Mouse (Mus musculus): ENCODE measurements at regions not wholly inside any gene's neighbourhood (a gene's known extent, or its start where the extent isn't known, plus 50 kb on each side); places are given as distances from the start of the nearest gene placed in this dataset.
"Not testable (repeated sequence)": the region's sequence is repeated elsewhere in the genome, so short reads cannot be mapped to it uniquely, and the experiment has no call there.

DNA sequence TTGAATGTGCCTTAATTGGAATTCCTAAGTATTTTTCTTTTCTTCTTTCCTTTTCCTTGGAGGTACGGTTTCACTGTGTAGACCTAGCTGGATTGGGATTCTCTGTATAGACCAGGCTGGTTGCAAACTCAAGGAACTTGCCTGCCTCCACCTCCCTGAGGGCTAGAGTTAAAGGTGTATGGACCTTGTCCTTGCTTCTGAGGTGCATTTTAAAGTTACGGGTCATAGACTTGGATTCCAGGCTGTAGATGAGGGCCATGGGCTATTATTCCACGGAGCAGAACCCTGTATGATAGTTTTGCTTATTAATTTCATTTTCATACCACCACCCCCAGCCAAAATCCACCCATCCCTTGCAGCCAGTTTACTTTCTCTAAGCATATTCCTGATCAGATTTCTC is 50.7 kb upstream of the Wdr26 start:
- peak; percentile 56 for DNase-seq

DNA sequence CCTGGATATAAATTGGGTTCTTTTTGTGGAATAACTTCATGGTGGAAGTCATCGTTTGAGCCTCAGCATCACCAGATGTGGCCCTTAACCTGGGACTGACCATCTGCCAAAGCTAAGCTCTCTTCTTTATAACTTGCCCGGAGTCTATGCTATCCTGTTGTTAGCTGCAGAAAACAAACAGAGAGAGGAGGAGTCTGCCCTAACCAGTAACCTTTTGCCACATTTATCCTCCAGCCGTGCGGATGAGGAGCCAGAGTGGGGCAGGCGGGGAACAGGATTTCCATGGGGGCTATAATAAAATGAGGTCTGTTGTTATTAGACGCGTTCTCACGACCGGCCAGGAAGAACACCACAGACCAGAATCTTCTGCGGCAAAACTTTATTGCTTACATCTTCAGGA is 51.4 kb upstream of the Wdr26 start:
- peak; percentile 18 for DNase-seq

- peak; percentile 61 for DNase-seq
These were observed 58.7 kb upstream of the Wdr26 start for GRCm38 (mm10) chr1:181270469-181270868.

DNA sequence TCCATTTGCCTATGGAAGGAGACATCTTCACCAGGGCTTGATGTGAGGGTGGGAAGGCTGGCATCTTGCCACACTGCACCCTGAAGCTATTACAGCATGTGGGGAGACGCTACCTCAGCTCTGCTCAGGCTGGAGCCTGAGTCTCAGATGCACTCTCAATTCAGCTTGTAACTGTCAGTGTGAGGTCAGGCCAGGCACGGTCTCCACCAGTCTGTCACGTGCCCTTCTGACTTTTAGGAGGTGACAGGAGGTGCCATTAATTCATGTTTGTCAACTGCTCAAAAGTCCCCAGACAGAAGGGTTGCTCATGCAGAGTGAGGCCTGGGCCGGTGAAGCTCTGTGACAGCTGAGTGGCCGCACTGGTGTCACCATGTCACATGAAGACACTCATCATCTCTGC is 59.4 kb upstream of the Wdr26 start:
- DNase-seq: no peak

DNA sequence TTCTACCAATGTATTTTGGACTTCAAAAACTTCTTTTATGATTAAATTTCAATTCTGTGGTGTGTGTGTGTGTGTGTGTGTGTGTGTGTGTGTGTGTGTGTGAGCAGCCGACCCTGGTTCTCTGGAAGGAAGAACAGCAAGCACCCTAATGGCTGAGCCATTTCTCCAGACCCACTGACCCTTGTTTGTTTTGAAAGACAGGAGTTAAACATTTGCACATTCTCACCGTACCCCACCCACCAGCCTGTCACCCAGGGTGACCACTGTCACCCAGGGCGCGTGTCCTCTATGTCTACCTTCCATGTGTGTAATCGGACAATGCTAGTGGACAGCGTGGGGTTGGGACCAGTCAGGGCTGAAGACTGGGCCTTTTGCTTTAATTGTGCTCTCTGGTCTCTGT is 60.0 kb upstream of the Wdr26 start:
- peak; percentile 76 for DNase-seq

DNA sequence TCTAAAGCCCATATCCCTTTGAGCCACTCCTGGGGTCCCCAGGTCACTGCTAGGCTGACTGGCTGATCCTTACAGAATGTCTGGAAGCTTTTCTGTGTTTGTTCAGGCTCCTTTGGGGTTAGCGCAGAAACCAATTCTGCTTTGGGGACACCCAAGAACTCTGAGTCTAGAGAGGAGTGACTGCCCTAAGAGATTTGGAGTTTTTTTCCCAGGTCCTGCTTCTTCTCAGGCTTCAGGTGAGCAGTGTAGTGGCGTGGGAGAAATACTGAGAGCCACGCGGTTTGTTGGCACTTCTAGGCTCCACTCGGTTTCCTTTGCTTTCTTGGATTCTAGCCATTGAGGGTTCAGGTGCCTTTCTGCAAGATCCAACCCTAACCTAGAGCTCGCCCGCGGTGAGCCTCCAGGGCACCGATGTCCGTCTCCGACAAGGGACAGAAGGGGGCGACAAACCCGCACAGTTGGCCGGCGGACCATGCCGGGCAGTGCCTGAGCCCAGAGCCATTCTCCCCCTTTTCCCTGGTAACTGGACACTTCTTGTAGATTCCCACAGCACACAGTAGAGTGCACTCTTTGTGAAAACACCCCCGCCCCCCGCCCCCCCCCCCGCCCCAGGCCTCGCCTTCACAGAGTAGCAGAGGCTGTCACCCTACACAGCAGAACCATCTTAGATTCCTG is 61.0 kb upstream of the Wdr26 start:
- peak; percentile 91 for DNase-seq

DNA sequence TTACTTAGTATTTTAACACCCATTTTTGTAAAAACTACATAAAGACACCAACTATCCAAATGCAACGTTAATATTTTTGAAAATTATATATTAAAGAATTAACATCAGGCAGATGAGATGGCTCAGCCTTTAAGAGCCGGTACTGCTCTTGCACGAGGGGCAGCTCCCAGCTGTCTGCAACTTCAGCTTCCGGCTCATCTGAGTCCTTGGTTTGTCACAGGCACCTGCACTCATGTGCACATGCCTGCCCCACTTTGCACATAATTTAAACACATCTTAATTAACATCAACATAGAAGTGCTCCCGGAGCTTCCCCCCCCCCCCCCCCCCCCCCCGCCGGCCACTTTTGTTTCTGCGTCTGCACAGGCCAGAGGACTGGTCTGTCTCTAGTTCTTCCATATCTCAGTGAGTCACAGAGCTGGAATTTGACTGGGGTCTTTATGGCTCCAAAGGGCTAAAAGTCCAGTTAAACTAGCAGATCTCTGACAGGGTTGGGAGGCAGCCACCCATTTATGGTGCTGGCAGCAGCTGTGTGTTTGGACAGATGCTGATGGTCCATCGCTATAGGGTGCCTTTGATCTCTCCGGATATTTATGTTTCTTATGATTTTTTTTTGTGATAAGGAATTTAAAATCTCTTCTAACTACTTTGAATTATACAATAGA is 61.9 kb upstream of the Wdr26 start:
- no peak for DNase-seq

GRCm38 (mm10) chr1:181280826-181281225 is 69.0 kb upstream of the Wdr26 start:
- DNase-seq: no peak

DNA sequence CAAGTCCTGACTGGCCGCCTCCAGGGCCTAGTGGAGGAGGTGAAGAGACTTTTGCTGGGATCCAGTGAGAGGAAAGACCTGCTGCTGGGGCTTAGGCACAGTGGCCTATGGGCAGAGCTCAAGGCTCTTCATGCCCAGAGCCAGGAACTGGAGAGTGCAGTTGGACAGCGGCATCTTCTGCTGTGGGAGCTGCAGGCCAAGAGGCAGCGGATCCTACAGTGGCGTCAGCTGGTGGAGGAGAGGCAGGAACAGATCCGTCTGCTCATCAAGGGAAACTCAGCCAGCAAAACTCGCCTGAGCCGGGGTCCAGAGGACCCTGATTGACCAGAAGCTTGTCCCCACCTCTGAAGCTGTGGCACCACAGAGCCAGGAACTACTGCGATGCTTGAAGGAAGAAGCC is 69.4 kb upstream of the Cnih3 start:
- not testable (repeated sequence) for DNase-seq

GRCm38 (mm10) chr1:181283539-181283938 is 68.9 kb upstream of the Cnih3 start:
- DNase-seq: not testable (repeated sequence)

DNA sequence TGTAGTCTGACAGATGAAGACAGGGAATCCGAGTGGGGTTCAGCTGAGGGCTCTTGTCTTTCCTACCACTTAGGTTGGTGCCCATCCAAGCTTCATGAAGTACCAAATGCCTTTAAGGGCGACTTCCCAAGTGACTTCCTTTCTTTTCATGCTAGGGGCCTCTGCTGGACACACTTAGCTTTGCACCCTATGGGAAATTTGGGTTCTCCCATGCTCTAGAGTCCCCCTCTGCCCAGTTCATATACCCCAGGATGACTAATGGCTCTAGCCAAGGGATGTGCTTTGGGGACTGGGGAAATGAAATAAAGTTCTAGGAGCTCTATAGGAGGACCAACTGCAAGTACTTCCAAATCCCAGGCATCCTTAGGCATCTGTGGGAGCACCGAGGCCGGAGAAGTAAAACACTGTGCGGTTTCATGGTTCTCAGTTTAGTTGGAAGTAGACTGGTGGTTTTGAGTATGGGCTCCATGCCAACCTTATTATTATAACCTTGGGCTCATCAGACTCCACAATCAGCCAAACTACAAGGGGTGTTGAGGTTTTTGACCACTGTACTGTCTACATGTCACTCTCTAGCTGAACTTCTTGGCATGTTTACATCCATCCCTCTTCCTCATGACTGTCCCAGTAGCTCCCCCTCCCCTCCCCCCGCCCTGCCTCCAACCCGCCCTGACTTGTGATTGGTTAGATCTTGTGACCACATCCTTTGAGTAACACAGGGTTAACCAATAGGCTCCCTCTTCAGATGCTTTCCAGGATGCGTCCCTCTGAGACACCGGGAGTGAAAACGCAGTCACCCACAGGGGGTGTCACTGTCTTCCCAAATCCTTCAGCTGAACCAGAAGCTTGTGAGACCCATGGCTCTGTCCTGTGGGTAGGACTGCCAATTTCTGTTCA is 67.9 kb upstream of the Cnih3 start:
- no peak for DNase-seq

- peak; percentile 62 for DNase-seq
These were observed 66.8 kb upstream of the Cnih3 start for GRCm38 (mm10) chr1:181285600-181285999.

- DNase-seq: peak; percentile 87
These were observed 66.3 kb upstream of the Cnih3 start for GRCm38 (mm10) chr1:181286146-181286545.

DNA sequence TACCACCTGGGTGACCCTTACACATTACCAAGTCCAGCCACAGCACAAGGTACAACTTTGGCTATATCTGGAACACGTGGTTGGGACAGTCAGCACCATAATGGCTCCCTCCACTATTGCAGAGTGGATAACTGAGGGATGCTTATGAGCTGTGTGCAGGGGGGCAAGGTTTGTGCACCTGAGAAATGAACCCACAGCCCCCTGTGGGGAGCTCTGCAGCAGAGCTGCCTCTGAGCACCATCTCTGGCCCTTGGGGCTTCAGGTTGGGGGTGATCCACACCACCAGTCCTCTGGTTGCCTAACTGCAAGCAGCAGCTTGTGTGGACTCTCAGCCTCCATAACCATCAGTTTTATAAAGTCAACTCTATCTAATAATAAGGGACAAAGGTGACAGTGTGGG is 65.3 kb upstream of the Cnih3 start:
- no peak for DNase-seq

- DNase-seq: no peak
These were observed 62.9 kb upstream of the Cnih3 start for GRCm38 (mm10) chr1:181289385-181290035.

DNA sequence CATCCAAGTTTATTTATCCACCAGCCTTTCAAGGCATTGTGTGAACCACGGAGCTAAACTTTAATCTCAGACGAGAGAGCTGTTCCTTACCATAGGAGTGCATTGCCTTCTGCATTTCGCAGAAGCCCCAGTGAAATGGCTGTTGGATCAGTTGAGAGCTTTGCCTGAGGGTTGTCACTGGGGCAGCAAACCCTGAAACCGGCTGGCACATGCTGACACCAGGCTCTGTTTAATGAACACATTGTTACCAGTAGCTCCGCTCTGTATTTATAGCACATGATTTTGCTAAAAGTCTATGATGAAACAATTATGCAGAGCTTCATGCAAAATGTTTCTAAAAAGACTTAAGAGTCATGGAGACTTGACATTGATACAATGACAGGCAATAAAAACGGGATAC is 61.2 kb upstream of the Cnih3 start:
- no peak for DNase-seq

DNA sequence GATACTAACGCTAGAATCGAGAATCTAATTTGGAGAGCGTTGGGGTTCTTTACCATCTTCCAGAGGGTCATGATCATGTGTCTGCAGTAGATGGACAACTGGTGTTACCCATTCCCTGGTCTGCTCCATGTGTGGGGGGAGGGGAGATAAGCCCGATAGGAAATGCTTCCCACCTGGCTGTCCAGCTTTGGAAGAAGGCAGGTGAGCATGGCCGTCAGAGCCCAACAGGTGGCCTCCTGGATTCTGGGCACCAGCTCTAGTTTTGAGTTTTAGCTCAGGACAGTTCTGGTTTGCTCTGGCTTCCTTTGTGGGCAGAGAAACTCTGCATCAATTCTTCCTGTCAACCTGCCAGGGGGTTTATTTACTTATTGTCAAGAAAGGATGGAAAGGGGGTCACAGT is 60.5 kb upstream of the Cnih3 start:
- no peak for DNase-seq

DNA sequence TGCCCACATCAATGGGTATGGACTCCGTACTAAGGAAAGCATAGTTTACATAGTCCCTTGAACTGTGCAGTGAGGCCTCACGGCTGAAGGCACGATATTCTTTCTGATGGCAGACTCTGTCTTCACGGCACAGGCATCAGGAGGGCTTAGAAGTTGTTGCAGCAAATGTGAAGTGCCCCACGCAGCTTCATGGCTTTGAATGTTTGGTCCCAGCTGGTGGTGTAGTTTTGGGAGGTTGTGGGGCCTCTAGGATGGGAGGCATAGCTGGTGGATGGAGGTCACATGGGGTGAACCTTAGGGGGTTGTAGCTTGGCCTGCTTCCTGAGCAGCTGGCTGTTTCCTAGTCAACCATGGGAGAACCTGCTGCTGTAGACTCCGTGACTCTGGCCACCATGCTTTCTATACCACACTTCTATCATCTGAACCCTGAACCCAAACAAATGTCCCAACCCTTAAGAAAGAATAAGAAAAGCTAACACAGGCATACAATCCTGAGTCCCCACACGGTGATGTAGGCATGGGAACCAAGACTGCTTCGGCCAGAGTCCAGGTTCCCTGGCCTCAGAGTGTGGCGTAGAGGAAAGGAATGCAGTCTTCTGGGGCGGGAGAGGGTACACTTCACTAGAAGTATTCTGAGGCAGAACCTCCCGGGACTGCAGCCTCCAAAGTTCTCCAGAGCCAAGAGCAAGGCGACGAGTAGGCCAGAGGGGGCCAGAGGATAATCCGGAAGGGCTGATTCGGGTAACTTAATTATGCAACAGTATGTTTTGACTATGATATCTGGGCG is 59.2 kb upstream of the Cnih3 start:
- DNase-seq: peak; percentile 58

DNA sequence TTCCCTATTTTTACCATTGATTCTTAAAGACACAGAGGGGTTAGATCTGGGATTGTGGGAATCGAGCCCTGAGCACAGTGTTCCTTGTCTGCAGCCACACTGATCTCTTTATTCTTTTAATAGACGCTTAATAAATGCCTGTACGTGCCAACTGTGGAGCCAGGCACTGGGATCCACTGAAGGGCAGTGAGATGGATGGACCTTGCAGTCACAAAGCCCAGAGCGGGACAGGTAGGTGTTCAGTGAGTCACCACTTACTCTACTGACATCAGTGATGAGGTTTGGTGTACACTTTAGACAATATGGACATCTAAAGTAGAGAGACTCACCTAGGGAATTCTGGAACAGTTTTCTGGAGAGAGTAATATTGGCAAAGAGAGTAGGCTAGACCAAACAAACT is 56.8 kb upstream of the Cnih3 start:
- DNase-seq: no peak

GRCm38 (mm10) chr1:181298063-181298462 is 54.4 kb upstream of the Cnih3 start:
- DNase-seq: no peak

DNA sequence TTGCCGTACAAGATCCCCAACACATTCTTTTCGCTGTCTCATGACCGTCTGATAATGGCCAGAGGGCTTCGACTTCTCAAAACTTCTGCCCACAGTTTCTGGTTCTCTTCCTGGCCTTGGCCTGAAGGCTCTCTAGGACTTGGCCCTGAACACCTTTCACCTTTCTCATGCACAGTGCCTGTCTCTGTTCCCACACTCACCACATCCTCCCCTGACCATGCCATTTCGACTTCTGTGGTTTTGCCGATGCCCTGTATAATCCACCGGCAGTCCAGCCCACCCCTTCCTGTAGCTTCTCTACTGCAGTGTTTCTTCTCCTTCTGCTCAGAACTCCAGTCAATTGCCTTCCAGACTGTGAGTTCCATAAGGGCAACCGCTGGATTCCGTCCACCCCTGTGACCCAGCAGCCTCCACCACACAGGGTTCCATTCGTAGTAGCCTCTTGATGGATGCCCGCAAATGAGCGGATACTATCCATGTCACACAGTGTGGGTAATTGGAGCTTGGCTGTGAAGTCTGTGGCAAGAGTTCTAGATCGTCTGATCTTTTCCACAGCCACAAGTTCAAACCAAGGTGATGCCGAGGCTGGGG is 53.3 kb upstream of the Cnih3 start:
- DNase-seq: no peak

DNA sequence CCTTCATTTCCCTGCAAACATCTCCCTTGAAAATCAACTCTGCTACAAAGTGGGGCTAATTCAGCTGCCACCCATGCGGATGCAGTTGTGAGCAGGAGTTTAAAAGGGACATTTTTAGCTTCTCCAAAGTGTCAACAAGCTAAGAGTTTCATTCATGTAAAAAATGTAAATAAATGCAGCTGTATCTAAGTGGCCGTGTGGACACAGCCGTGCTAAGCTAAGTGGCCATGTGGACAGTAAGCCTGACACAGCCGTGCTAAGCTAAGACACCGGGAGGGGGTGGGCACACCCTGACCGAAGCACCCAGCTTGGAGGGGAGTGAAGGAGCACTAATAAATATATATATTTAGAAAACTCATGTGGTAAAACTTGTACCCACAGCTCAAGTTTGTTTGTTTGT is 52.6 kb upstream of the Cnih3 start:
- DNase-seq: no peak

Data from kidney, adult 9 months (tissue).